Mouse (Mus musculus): ENCODE results near the gene Nudt12.

- TF ChIP-seq CTCF (IDR thresholded peaks at IDR 0.05; ENCODE audit: insufficient read depth, low read depth, low read length) (no peak), POLR2A (IDR thresholded peaks at IDR 0.05; ENCODE audit: insufficient read depth, low read depth, low read length) (no peak)
These were observed 20.3 kb upstream of the Nudt12 start for GRCm38 (mm10) chr17:59033445-59033844.
